Mouse (Mus musculus): ENCODE data around the gene Prm2. TPM values are rescaled to one million over a fixed set of nuclear protein-coding genes. Genes with fewer than 3 reads are reported as not detected.

The Prm2 gene
- total and polyA plus RNA-seq, 3 experiments: 5.7 TPM; not detected in 2

DNA sequence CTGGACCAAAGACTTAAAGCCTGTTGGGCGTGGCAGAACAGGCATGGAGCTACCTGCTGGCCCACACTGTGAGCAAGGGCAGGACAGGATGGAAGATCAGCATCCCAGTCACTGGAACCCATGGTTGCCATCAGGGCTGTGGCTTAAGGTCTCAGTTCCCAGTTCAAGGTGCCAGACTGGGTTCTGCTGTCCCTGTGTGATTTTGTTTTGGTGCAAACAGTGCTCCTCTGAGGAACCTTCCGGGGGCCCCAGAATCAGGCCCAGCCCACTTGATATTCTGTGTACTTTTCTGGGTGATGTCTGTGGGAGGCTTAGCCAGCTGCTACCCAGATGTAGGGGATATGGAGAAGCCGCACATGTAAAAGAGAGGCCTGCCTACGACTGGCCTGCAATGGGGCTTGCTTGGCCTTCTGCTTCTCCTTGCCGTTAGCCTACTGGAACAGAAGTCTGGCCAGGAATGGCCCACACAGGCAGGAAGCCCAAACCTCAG is 15.3 kb downstream of the Prm2 start:
- Histone ChIP-seq H3K79me2 (replicated peaks; ENCODE audit: control insufficient read depth, insufficient read depth, low read length) (no peaks in the 10 kb centered on the region), H3K4me1 (ENCODE audit: control insufficient read depth, insufficient read depth, low read length) (peaks cover 4% of the 10 kb centered on the region), H3K27ac (no peak overlapping the region), H3K9ac (ENCODE audit: low read depth, low read length) (no peak overlapping the region), H3K4me3 (no peak overlapping the region), H3K27me3 (ENCODE audit: control insufficient read depth, insufficient read depth, low read length) (no peaks in the 10 kb centered on the region), H3K36me3 (ENCODE audit: control insufficient read depth, insufficient read depth, low read length) (no peaks in the 10 kb centered on the region)
- 92% methylated on average over 5 of the region's 5 CpGs for WGBS
- intact Hi-C loops (cut with DNase I): no loop called here
- no peak for DNase-seq
- TF ChIP-seq EP300 (IDR thresholded peaks at IDR 0.05; ENCODE audit: insufficient read depth, low read depth, low read length) (no peak), CTCF (IDR thresholded peaks at IDR 0.05) (no peak), POLR2A (IDR thresholded peaks at IDR 0.05; ENCODE audit: insufficient read depth, low read depth, low read length) (no peak)

DNA sequence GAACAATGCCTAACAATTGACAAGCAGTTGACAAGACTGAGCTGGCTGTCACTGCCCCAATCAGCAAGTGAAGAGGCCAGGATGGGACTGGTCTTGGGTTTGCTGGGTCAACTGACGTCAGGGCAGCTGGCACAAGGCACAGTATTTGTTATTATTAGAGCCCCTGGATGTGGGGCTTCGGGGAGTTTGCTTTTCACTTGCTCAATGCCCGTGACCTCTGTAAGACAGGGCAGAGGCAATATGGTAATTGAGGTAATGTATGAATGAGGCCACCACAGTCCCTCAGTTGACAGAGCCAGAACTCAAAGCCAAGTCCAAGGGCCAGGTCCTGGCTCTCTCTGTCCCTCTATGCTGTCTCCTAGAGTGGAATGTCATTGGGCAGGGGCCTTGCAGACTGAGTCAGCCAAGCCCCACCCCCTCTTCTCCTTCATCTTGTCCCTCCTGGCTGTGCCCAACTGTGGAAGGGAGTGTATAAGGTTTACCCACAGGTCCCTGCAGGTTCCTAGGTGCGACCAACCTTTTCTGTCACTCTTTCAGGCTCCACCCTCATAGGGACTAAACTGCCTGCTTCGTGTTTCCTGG is 18.3 kb downstream of the Prm2 start:
- no peak for TF ChIP-seq EP300 (IDR thresholded peaks at IDR 0.05; ENCODE audit: insufficient read depth, low read depth, low read length)
- no peak for TF ChIP-seq POLR2A (IDR thresholded peaks at IDR 0.05; ENCODE audit: insufficient read depth, low read depth, low read length)
- TF ChIP-seq CTCF (IDR thresholded peaks at IDR 0.05): no peak
- intact Hi-C loops (cut with DNase I): no loop called here
- no peaks in the 10 kb centered on the region for H3K27me3 ChIP-seq (ENCODE audit: control insufficient read depth, insufficient read depth, low read length)
- H3K4me3 ChIP-seq: no peak overlapping the region
- no peak overlapping the region for H3K27ac ChIP-seq
- H3K36me3 ChIP-seq (ENCODE audit: control insufficient read depth, insufficient read depth, low read length): no peaks in the 10 kb centered on the region
- DNase-seq: no peak
- no peak overlapping the region for H3K9ac ChIP-seq (ENCODE audit: low read depth, low read length)
- H3K4me1 ChIP-seq (ENCODE audit: control insufficient read depth, insufficient read depth, low read length): peaks cover 2% of the 10 kb centered on the region
- WGBS: 70% methylated on average over 5 of the region's 5 CpGs
- no peaks in the 10 kb centered on the region for H3K79me2 ChIP-seq (replicated peaks; ENCODE audit: control insufficient read depth, insufficient read depth, low read length)

DNA sequence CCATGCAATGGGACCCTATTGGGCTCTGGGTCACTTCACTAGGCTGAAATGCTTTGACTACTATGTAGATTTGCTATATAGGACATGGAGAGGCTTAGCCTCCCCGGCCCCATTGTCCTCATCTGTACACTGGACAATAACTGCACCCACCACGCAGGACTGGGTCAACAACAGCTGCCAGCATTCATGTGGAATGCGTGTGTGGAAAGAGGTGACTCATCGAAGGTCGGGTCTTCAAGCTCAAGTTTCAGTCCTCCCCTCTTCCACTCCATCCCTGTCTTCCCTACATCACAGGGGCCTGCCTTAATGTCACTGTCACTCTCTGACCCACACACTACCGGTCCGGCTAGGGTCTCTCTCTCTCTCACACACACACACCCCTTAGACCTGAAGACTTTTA is 19.6 kb downstream of the Prm2 start:
- no peak for TF ChIP-seq EP300 (IDR thresholded peaks at IDR 0.05; ENCODE audit: insufficient read depth, low read depth, low read length)
- no peak for TF ChIP-seq POLR2A (IDR thresholded peaks at IDR 0.05; ENCODE audit: insufficient read depth, low read depth, low read length)
- no peak for TF ChIP-seq CTCF (IDR thresholded peaks at IDR 0.05)
- no peaks in the 10 kb centered on the region for H3K36me3 ChIP-seq (ENCODE audit: control insufficient read depth, insufficient read depth, low read length)
- DNase-seq: no peak
- intact Hi-C loops (cut with DNase I): no loop called here
- no peaks in the 10 kb centered on the region for H3K79me2 ChIP-seq (replicated peaks; ENCODE audit: control insufficient read depth, insufficient read depth, low read length)
- WGBS: 49% methylated on average over 7 of the region's 7 CpGs
- H3K27ac ChIP-seq: no peak overlapping the region
- H3K9ac ChIP-seq (ENCODE audit: low read depth, low read length): no peak overlapping the region
- H3K27me3 ChIP-seq (ENCODE audit: control insufficient read depth, insufficient read depth, low read length): no peaks in the 10 kb centered on the region
- no peak overlapping the region for H3K4me3 ChIP-seq
- no peaks in the 10 kb centered on the region; the same call in 1 of the 2 replicates for H3K4me1 ChIP-seq (ENCODE audit: control insufficient read depth, insufficient read depth, low read length)

DNA sequence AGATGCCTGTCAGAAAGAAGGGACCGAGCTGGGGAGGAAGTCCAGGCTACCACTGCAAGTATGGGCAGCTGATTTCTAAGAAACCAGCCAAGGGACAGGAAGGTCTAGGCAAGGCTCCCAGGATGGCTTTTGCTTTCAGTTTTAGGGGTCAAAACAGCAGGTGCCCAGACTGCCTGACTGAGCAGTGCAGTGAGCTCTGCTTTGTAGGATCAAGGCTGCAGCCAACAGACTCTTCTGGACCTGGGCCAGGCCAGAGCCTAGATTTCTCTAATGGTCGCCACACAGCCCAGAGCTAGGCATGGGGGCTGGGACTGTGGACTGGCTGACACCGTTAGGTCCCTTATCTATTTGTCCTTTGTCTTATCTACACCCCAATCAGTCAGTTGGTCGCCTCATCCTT is 21.2 kb downstream of the Prm2 start:
- TF ChIP-seq CTCF (IDR thresholded peaks at IDR 0.05): no peak
- TF ChIP-seq EP300 (IDR thresholded peaks at IDR 0.05; ENCODE audit: insufficient read depth, low read depth, low read length): no peak
- 65% methylated on average over 4 of the region's 4 CpGs for WGBS
- no peaks in the 10 kb centered on the region; the same call in none of the 2 replicates for H3K4me1 ChIP-seq (ENCODE audit: control insufficient read depth, insufficient read depth, low read length)
- no peak overlapping the region for H3K9ac ChIP-seq (ENCODE audit: low read depth, low read length)
- intact Hi-C loops (cut with DNase I): no loop called here
- no peaks in the 10 kb centered on the region for H3K79me2 ChIP-seq (replicated peaks; ENCODE audit: control insufficient read depth, insufficient read depth, low read length)
- H3K36me3 ChIP-seq (ENCODE audit: control insufficient read depth, insufficient read depth, low read length): no peaks in the 10 kb centered on the region
- no peak overlapping the region for H3K4me3 ChIP-seq
- no peaks in the 10 kb centered on the region for H3K27me3 ChIP-seq (ENCODE audit: control insufficient read depth, insufficient read depth, low read length)
- no peak for DNase-seq
- no peak overlapping the region for H3K27ac ChIP-seq

GRCm38 (mm10) chr16:10773543-10773942 is 22.4 kb downstream of the Prm2 start:
- no peak for TF ChIP-seq CTCF (IDR thresholded peaks at IDR 0.05)
- no peak for TF ChIP-seq EP300 (IDR thresholded peaks at IDR 0.05; ENCODE audit: insufficient read depth, low read depth, low read length)
- no peak for TF ChIP-seq POLR2A (IDR thresholded peaks at IDR 0.05; ENCODE audit: insufficient read depth, low read depth, low read length)
- no peak overlapping the region for H3K9ac ChIP-seq (ENCODE audit: low read depth, low read length)
- H3K27me3 ChIP-seq (ENCODE audit: control insufficient read depth, insufficient read depth, low read length): no peaks in the 10 kb centered on the region
- DNase-seq: no peak
- H3K4me3 ChIP-seq: no peak overlapping the region
- H3K27ac ChIP-seq: no peak overlapping the region
- H3K4me1 ChIP-seq (ENCODE audit: control insufficient read depth, insufficient read depth, low read length): no peaks in the 10 kb centered on the region; the same call in none of the 2 replicates
- intact Hi-C loops (cut with DNase I): no loop called here
- 84% methylated on average over 8 of the region's 8 CpGs for WGBS
- H3K36me3 ChIP-seq (ENCODE audit: control insufficient read depth, insufficient read depth, low read length): no peaks in the 10 kb centered on the region
- no peaks in the 10 kb centered on the region for H3K79me2 ChIP-seq (replicated peaks; ENCODE audit: control insufficient read depth, insufficient read depth, low read length)

GRCm38 (mm10) chr16:10771769-10772510 is 24.0 kb downstream of the Prm2 start:
- intact Hi-C loops (cut with DNase I): no loop called here
- H3K9ac ChIP-seq (ENCODE audit: low read depth, low read length): no peak overlapping the region
- H3K27ac ChIP-seq: no peak overlapping the region
- TF ChIP-seq CTCF (IDR thresholded peaks at IDR 0.05) (no peak), POLR2A (IDR thresholded peaks at IDR 0.05; ENCODE audit: insufficient read depth, low read depth, low read length) (no peak), EP300 (IDR thresholded peaks at IDR 0.05; ENCODE audit: insufficient read depth, low read depth, low read length) (no peak)
- H3K79me2 ChIP-seq (replicated peaks; ENCODE audit: control insufficient read depth, insufficient read depth, low read length): no peaks in the 10 kb centered on the region
- H3K27me3 ChIP-seq (ENCODE audit: control insufficient read depth, insufficient read depth, low read length): no peaks in the 10 kb centered on the region
- WGBS: 83% methylated on average over 19 of the region's 19 CpGs
- no peak overlapping the region for H3K4me3 ChIP-seq
- H3K4me1 ChIP-seq (ENCODE audit: control insufficient read depth, insufficient read depth, low read length): no peaks in the 10 kb centered on the region; the same call in 1 of the 2 replicates
- no peak for DNase-seq
- H3K36me3 ChIP-seq (ENCODE audit: control insufficient read depth, insufficient read depth, low read length): no peaks in the 10 kb centered on the region

All from heart, adult 2 months (tissue).